In the genomic region with DNA sequence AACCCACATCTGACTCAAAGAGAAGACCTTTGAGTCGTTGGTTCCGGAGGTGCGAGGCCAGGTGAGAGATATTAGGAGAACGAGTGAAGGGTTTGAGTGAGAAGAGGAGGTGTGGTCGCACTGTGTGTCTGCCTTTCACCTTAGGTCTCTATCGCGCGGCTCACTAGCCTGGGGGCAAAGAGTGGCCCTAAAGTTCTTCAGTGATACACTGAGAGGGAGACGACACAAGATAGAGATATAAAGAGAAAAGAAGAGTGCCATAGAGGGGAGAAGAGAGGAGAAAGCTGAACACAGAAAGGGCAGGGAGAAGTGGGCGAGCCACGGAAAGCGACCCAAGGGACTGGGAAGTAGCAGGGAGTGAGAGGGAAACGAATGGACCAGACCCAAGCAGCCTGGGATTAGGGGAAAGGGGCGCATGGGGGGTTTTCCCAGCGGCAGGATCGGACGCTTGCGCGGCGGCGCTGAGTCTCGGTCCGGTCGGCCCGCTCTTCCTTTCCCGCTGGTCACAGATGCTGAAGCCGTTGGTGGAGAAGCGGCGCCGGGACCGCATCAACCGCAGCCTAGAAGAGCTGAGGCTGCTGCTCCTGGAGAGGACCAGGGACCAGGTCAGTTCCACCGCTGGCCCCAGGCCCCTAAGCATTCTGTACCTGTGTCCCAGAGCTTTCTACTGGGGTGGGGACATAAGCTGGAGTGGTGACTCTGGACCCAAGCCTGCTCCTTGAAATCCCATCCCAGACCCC, we compare ENCODE assay signal across 8 mouse cellular contexts. TPM values are rescaled to one million over a fixed set of nuclear protein-coding genes. Genes with fewer than 3 reads are reported as not detected.
DNase-seq lines count a peak whose midpoint lies in the region; ATAC-seq lines count a peak whose summit lies in the region.

No protein-coding gene starts in this region.

- H3K36me3 ChIP-seq in megakaryocyte, embryonic 14.5 days (replicated peaks; ENCODE audit: low read length) = no peaks in the 10 kb centered on the region
- no peaks in the 10 kb centered on the region for H3K36me3 ChIP-seq in heart, embryonic 16.5 days (ENCODE audit: control insufficient read depth, insufficient read depth)
- no peaks in the 10 kb centered on the region for H3K36me3 ChIP-seq in limb, embryonic 15.5 days
- H3K36me3 ChIP-seq in neural tube, embryonic 15.5 days = no peaks in the 10 kb centered on the region

- peak overlapping the region; percentile 83 for H3K4me2 ChIP-seq in heart, embryonic 16.5 days (ENCODE audit: low read depth, low read length)
- peak overlapping the region; percentile 97 for H3K4me2 ChIP-seq in limb, embryonic 15.5 days
- peak overlapping the region; percentile 97 for H3K4me2 ChIP-seq in neural tube, embryonic 15.5 days

- no peak for ATAC-seq in megakaryocyte, adult 5-6 weeks (ENCODE audit: poor library complexity, severe bottlenecking)
- ATAC-seq in heart, embryonic 16.5 days (replicated peaks; ENCODE audit: extremely low read depth, insufficient read depth, low FRiP score) = no peak
- ATAC-seq in limb, embryonic 15.5 days (ENCODE audit: insufficient number of reproducible peaks, low FRiP score, low TSS enrichment, low read depth) = no peak
- no peak for ATAC-seq in neural tube, embryonic 15.5 days (ENCODE audit: low FRiP score)

- peaks cover 3% of the 10 kb centered on the region for H3K27me3 ChIP-seq in megakaryocyte, embryonic 14.5 days (replicated peaks)
- no peaks in the 10 kb centered on the region for H3K27me3 ChIP-seq in heart, embryonic 16.5 days (ENCODE audit: control insufficient read depth, insufficient read depth, low read length)
- 0 out of 2 replicates have a peak, but pooled peaks cover 2% of the 10 kb centered on the region for H3K27me3 ChIP-seq in limb, embryonic 15.5 days
- H3K27me3 ChIP-seq in neural tube, embryonic 15.5 days (replicated peaks) = peaks cover 5% of the 10 kb centered on the region; the same call in 1 of the 2 replicates

- peak overlapping the region; percentile 99 for H3K4me3 ChIP-seq in megakaryocyte, embryonic 14.5 days (replicated peaks)
- peak overlapping the region; percentile 72 for H3K4me3 ChIP-seq in heart, embryonic 16.5 days (ENCODE audit: low read length)
- peak overlapping the region; percentile 82 for H3K4me3 ChIP-seq in limb, embryonic 15.5 days
- H3K4me3 ChIP-seq in neural tube, embryonic 15.5 days (replicated peaks) = peak overlapping the region; percentile 85

- peaks cover 61% of the 10 kb centered on the region for H3K4me1 ChIP-seq in megakaryocyte, embryonic 14.5 days
- peaks cover 35% of the 10 kb centered on the region for H3K4me1 ChIP-seq in heart, embryonic 16.5 days (ENCODE audit: control insufficient read depth, insufficient read depth, low read length)
- H3K4me1 ChIP-seq in limb, embryonic 15.5 days = peaks cover 55% of the 10 kb centered on the region
- peaks cover 60% of the 10 kb centered on the region for H3K4me1 ChIP-seq in neural tube, embryonic 15.5 days

- peak; percentile 61 for DNase-seq in cerebellum, adult 9-11 months
- DNase-seq in thymus, adult 18-20 months = no peak
- DNase-seq in frontal cortex, adult 2 months (ENCODE audit: extremely low spot score in 1 of 2, low spot score in 1 of 2) = no peak

- peak overlapping the region; percentile 93 for H3K27ac ChIP-seq in heart, embryonic 16.5 days (ENCODE audit: low read length)
- peak overlapping the region; percentile 95 for H3K27ac ChIP-seq in limb, embryonic 15.5 days
- no peak overlapping the region for H3K27ac ChIP-seq in neural tube, embryonic 15.5 days (replicated peaks)

- WGBS in heart, embryonic 16.5 days = 2% methylated on average over 33 of the region's 33 CpGs
- 1% methylated on average over 31 of the region's 33 CpGs for WGBS in limb, embryonic 15.5 days
- WGBS in neural tube, embryonic 15.5 days = under 1% methylated on average over 33 of the region's 33 CpGs

- peak overlapping the region; percentile 81 for H3K9ac ChIP-seq in heart, embryonic 16.5 days (ENCODE audit: low read length)
- peak overlapping the region; percentile 74; the same call in 1 of the 2 replicates for H3K9ac ChIP-seq in limb, embryonic 15.5 days
- peak overlapping the region; percentile 63 for H3K9ac ChIP-seq in neural tube, embryonic 15.5 days (replicated peaks)

- no peaks in the 10 kb centered on the region for H3K9me3 ChIP-seq in megakaryocyte, embryonic 14.5 days
- no peaks in the 10 kb centered on the region for H3K9me3 ChIP-seq in heart, embryonic 16.5 days (replicated peaks; ENCODE audit: control insufficient read depth, low read length)
- no peaks in the 10 kb centered on the region for H3K9me3 ChIP-seq in limb, embryonic 15.5 days
- no peaks in the 10 kb centered on the region for H3K9me3 ChIP-seq in neural tube, embryonic 15.5 days (replicated peaks)

RNA-seq across cellular contexts. Expression of gene Hes7, which starts 1.0 kb away (rescaled TPM):
- 7.5 and 44.1 TPM in 2 replicates for polyA plus RNA-seq in megakaryocyte, embryonic 14.5 days (2012; ENCODE audit: insufficient read depth, low replicate concordance)
- not detected in 2 replicates for total RNA-seq in megakaryocyte, adult 5-6 weeks (2015)
- total RNA-seq in megakaryocyte, adult 5-6 weeks (2017) = not detected in 2 replicates
- polyA plus RNA-seq in heart, embryonic 16.5 days (2015; fragmentation: Nextera tagmentation; extraction: Ambion mirVana) = 0.50 TPM in 2 replicates
- 0.58 and 0.68 TPM in 2 replicates for polyA plus RNA-seq in limb, embryonic 15.5 days (2015; fragmentation: Nextera tagmentation; extraction: Ambion mirVana)
- 0.68 and 1.0 TPM in 2 replicates for polyA plus RNA-seq in neural tube, embryonic 15.5 days (2015; fragmentation: Nextera tagmentation; extraction: Ambion mirVana)
- polyA plus RNA-seq in frontal cortex, adult 2 months (2012; rRNA removed) = 0.78 and 0.86 TPM in 2 replicates

RNA-seq across cellular contexts. Expression of gene 9130213A22Rik, which starts 1.2 kb away (rescaled TPM):
- 1.3 and 13.9 TPM in 2 replicates for polyA plus RNA-seq in megakaryocyte, embryonic 14.5 days (2012; ENCODE audit: insufficient read depth, low replicate concordance)
- not detected in 2 replicates for total RNA-seq in megakaryocyte, adult 5-6 weeks (2015)
- not detected in 2 replicates for total RNA-seq in megakaryocyte, adult 5-6 weeks (2017)
- polyA plus RNA-seq in heart, embryonic 16.5 days (2015; fragmentation: Nextera tagmentation; extraction: Ambion mirVana) = 0.41 and 0.72 TPM in 2 replicates
- 0.40 and 0.49 TPM in 2 replicates for polyA plus RNA-seq in limb, embryonic 15.5 days (2015; fragmentation: Nextera tagmentation; extraction: Ambion mirVana)
- polyA plus RNA-seq in neural tube, embryonic 15.5 days (2015; fragmentation: Nextera tagmentation; extraction: Ambion mirVana) = 0.63 TPM in 2 replicates
- polyA plus RNA-seq in frontal cortex, adult 2 months (2012; rRNA removed) = 1.8 and 1.9 TPM in 2 replicates

RNA-seq across cellular contexts. Expression of gene Aloxe3, which starts 4.5 kb away (rescaled TPM):
- not detected in 2 replicates for polyA plus RNA-seq in megakaryocyte, embryonic 14.5 days (2012; ENCODE audit: insufficient read depth, low replicate concordance)
- 0.18 TPM in 1 of 2 replicates, not detected in the other for total RNA-seq in megakaryocyte, adult 5-6 weeks (2015)
- not detected in 2 replicates for total RNA-seq in megakaryocyte, adult 5-6 weeks (2017)
- polyA plus RNA-seq in heart, embryonic 16.5 days (2015; fragmentation: Nextera tagmentation; extraction: Ambion mirVana) = 0.08 and 0.26 TPM in 2 replicates
- polyA plus RNA-seq in limb, embryonic 15.5 days (2015; fragmentation: Nextera tagmentation; extraction: Ambion mirVana) = 11.7 and 14.9 TPM in 2 replicates
- polyA plus RNA-seq in neural tube, embryonic 15.5 days (2015; fragmentation: Nextera tagmentation; extraction: Ambion mirVana) = 4.3 and 6.1 TPM in 2 replicates
- polyA plus RNA-seq in frontal cortex, adult 2 months (2012; rRNA removed) = 5.1 and 8.0 TPM in 2 replicates

RNA-seq across cellular contexts. Expression of gene Per1, which starts 26.2 kb away (rescaled TPM):
- 42.3 and 83.5 TPM in 2 replicates for polyA plus RNA-seq in megakaryocyte, embryonic 14.5 days (2012; ENCODE audit: insufficient read depth, low replicate concordance)
- total RNA-seq in megakaryocyte, adult 5-6 weeks (2015) = 6.7 and 12.5 TPM in 2 replicates
- 7.9 and 8.5 TPM in 2 replicates for total RNA-seq in megakaryocyte, adult 5-6 weeks (2017)
- polyA plus RNA-seq in heart, embryonic 16.5 days (2015; fragmentation: Nextera tagmentation; extraction: Ambion mirVana) = 19.6 and 21.9 TPM in 2 replicates
- polyA plus RNA-seq in limb, embryonic 15.5 days (2015; fragmentation: Nextera tagmentation; extraction: Ambion mirVana) = 24.3 and 28.9 TPM in 2 replicates
- polyA plus RNA-seq in neural tube, embryonic 15.5 days (2015; fragmentation: Nextera tagmentation; extraction: Ambion mirVana) = 10.0 and 11.9 TPM in 2 replicates
- polyA plus RNA-seq in frontal cortex, adult 2 months (2012; rRNA removed) = 42.7 and 55.8 TPM in 2 replicates

RNA-seq across cellular contexts. Expression of gene Vamp2, which starts 32.9 kb away (rescaled TPM):
- polyA plus RNA-seq in megakaryocyte, embryonic 14.5 days (2012; ENCODE audit: insufficient read depth, low replicate concordance) = 61.5 and 159 TPM in 2 replicates
- total RNA-seq in megakaryocyte, adult 5-6 weeks (2015) = 53.9 and 66.6 TPM in 2 replicates
- total RNA-seq in megakaryocyte, adult 5-6 weeks (2017) = 11.2 and 21.8 TPM in 2 replicates
- 84.1 and 91.1 TPM in 2 replicates for polyA plus RNA-seq in heart, embryonic 16.5 days (2015; fragmentation: Nextera tagmentation; extraction: Ambion mirVana)
- 95.0 and 103 TPM in 2 replicates for polyA plus RNA-seq in limb, embryonic 15.5 days (2015; fragmentation: Nextera tagmentation; extraction: Ambion mirVana)
- 347 and 355 TPM in 2 replicates for polyA plus RNA-seq in neural tube, embryonic 15.5 days (2015; fragmentation: Nextera tagmentation; extraction: Ambion mirVana)
- polyA plus RNA-seq in frontal cortex, adult 2 months (2012; rRNA removed) = 1,200 and 1,339 TPM in 2 replicates
